11 mouse cellular contexts compared by ENCODE assay signal in the genomic region with DNA sequence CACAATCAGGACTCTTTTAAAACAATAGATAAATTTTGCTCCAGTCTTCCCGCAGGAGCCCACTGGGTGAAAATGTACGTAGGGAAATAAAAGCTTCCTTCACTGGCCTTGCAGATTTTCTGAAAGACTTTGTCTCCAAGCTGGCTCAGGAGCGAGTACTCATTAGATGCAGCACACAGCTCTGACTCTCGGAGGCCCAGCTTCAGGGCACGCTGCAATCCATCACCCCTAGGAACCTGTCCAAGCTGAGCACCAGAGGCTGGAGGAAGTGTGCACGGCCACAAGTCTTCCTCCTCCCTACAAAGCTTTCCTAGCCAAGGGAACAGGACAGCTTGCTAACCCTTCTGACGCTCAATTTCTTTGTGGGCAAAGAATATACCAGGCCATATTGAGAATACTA. TPM values are rescaled to one million over a fixed set of nuclear protein-coding genes. Genes with fewer than 3 reads are reported as not detected.
A peak's percentile ranks its signal among the peaks of the same experiment; 100 is the strongest.
DNase-seq lines count a peak whose midpoint lies in the region; ATAC-seq lines count a peak whose summit lies in the region.
"Had no signal": no experiment of that assay in that cellular context is flagged by ENCODE, and none has a peak within 500 bp of the region (broad histone marks: within the 10 kb centered on the region; RNA-seq: fewer than 3 reads in every experiment).

No protein-coding gene starts in this region.

- H3K27me3 ChIP-seq in hindbrain, embryonic 15.5 days = no peaks in the 10 kb centered on the region
- H3K27me3 ChIP-seq in neural tube, embryonic 14.5 days (ENCODE audit: control insufficient read depth, insufficient read depth, low read length) = no peaks in the 10 kb centered on the region
- no peaks in the 10 kb centered on the region for H3K27me3 ChIP-seq in kidney, embryonic 15.5 days
- H3K27me3 ChIP-seq: midbrain, embryonic 12.5 days had no signal

- H3K9me3 ChIP-seq in hindbrain, embryonic 15.5 days = no peaks in the 10 kb centered on the region
- no peaks in the 10 kb centered on the region for H3K9me3 ChIP-seq in neural tube, embryonic 14.5 days (ENCODE audit: control insufficient read depth, low read length)
- no peaks in the 10 kb centered on the region for H3K9me3 ChIP-seq in kidney, embryonic 15.5 days (replicated peaks)
- H3K9me3 ChIP-seq: midbrain, embryonic 12.5 days had no signal

- H3K4me2 ChIP-seq in hindbrain, embryonic 15.5 days = no peak overlapping the region
- H3K4me2 ChIP-seq in neural tube, embryonic 14.5 days (ENCODE audit: low read depth, low read length) = no peak overlapping the region
- no peak overlapping the region for H3K4me2 ChIP-seq in kidney, embryonic 15.5 days
- H3K4me2 ChIP-seq: liver, embryonic 11.5 days; midbrain, embryonic 12.5 days had no signal

- peak; percentile 24 for DNase-seq in layer of hippocampus, adult 9-11 months
- DNase-seq in layer of hippocampus, adult 9-10 months (ENCODE audit: low spot score) = no peak
- peak; percentile 54 for DNase-seq in embryo, embryonic 11 days
- no peak for DNase-seq in natural killer cell, adult 2 months (ENCODE audit: low spot score in 2 of 2)
- DNase-seq: kidney, postnatal 25 days had no signal

- no peaks in the 10 kb centered on the region for H3K36me3 ChIP-seq in hindbrain, embryonic 15.5 days
- H3K36me3 ChIP-seq in neural tube, embryonic 14.5 days (ENCODE audit: control insufficient read depth, insufficient read depth, low read length) = no peaks in the 10 kb centered on the region
- no peaks in the 10 kb centered on the region for H3K36me3 ChIP-seq in kidney, embryonic 15.5 days
- H3K36me3 ChIP-seq: midbrain, embryonic 12.5 days had no signal

- peak; percentile 84 for ATAC-seq in hindbrain, embryonic 15.5 days (ENCODE audit: low FRiP score, low read depth)
- peak; percentile 78 for ATAC-seq in neural tube, embryonic 14.5 days (ENCODE audit: low read depth)
- no peak for ATAC-seq in kidney, embryonic 15.5 days (replicated peaks; ENCODE audit: low FRiP score)
- ATAC-seq: lung, postnatal 0 days had no signal

- H3K9ac ChIP-seq in hindbrain, embryonic 15.5 days = no peak overlapping the region
- no peak overlapping the region for H3K9ac ChIP-seq in neural tube, embryonic 14.5 days (replicated peaks; ENCODE audit: low read depth, low read length)
- no peak overlapping the region for H3K9ac ChIP-seq in kidney, embryonic 15.5 days
- H3K9ac ChIP-seq: midbrain, embryonic 12.5 days had no signal

- WGBS in hindbrain, embryonic 15.5 days = 29% methylated on average over 7 of the region's 7 CpGs
- WGBS in neural tube, embryonic 14.5 days = 20% methylated on average over 7 of the region's 7 CpGs
- 31% methylated on average over 7 of the region's 7 CpGs for WGBS in kidney, embryonic 15.5 days

- H3K4me1 ChIP-seq in hindbrain, embryonic 15.5 days (replicated peaks) = peaks cover 36% of the 10 kb centered on the region
- peaks cover 6% of the 10 kb centered on the region for H3K4me1 ChIP-seq in neural tube, embryonic 14.5 days (ENCODE audit: control insufficient read depth, insufficient read depth, low read length)
- peaks cover 26% of the 10 kb centered on the region for H3K4me1 ChIP-seq in kidney, embryonic 15.5 days

- H3K27ac ChIP-seq in hindbrain, embryonic 15.5 days (replicated peaks) = peak overlapping the region; percentile 69
- peak overlapping the region; percentile 41; the same call in 1 of the 2 replicates for H3K27ac ChIP-seq in neural tube, embryonic 14.5 days (ENCODE audit: low read depth, low read length)
- no peak overlapping the region for H3K27ac ChIP-seq in kidney, embryonic 15.5 days
- H3K27ac ChIP-seq: midbrain, embryonic 12.5 days had no signal

- no peak overlapping the region for H3K4me3 ChIP-seq in hindbrain, embryonic 15.5 days
- H3K4me3 ChIP-seq in neural tube, embryonic 14.5 days (ENCODE audit: low read depth, low read length) = no peak overlapping the region
- H3K4me3 ChIP-seq in kidney, embryonic 15.5 days (replicated peaks) = no peak overlapping the region
- H3K4me3 ChIP-seq: midbrain, embryonic 12.5 days had no signal

RNA-seq across cellular contexts. Expression of gene Rgma, which starts 38.9 kb away (rescaled TPM):
- 39.5 and 45.1 TPM in 2 replicates for polyA plus RNA-seq in hindbrain, embryonic 15.5 days (2015; fragmentation: Nextera tagmentation; extraction: Ambion mirVana)
- polyA plus RNA-seq in neural tube, embryonic 14.5 days (2014; fragmentation: Nextera tagmentation; extraction: Ambion mirVana) = 46.6 and 58.4 TPM in 2 replicates
- 11.7 and 13.7 TPM in 2 replicates for polyA plus RNA-seq in kidney, embryonic 15.5 days (2015; fragmentation: Nextera tagmentation; extraction: Ambion mirVana)

Comparison
In these comparisons a context has a peak if more than half of its experiments do, and no peak if none do; other contexts are left out.
1. DNase-seq: peak in layer of hippocampus, adult 9-11 months (single experiment) and embryo, embryonic 11 days (single experiment); none in layer of hippocampus, adult 9-10 months (single experiment) and natural killer cell, adult 2 months (0 of 2).